Mouse (Mus musculus): ENCODE measurements around the gene Rnf31.

- TF ChIP-seq CTCF (IDR thresholded peaks at IDR 0.05; ENCODE audit: extremely low read depth, insufficient read depth, insufficient read length, insufficient replicate concordance), result no peak
- no peak for TF ChIP-seq POLR2A (IDR thresholded peaks at IDR 0.05; ENCODE audit: low read depth, low read length)
These were observed 24.4 kb downstream of the Rnf31 start for GRCm38 (mm10) chr14:55615876-55616275.
